Mouse (Mus musculus) limb, embryonic 14.5 days (tissue): ENCODE measurements around the gene Cox10. TPM values are rescaled to one million over a fixed set of nuclear protein-coding genes. Genes with fewer than 3 reads are reported as not detected.

Source experiments
- ATAC-seq: fragments of 200-750 bp; cut with Nextera tagmentation; 2 replicates; pipeline ENCODE4 v1.8.0; 2017; ENCODE audit warnings: low read depth, moderate number of reproducible peaks, moderate TSS enrichment; ENCODE audit not compliant: low FRiP score
- DNase-seq: peaks from one replicate; pipeline ENCODE4 v3.0.0-alpha.2; 2015; ENCODE audit warnings: low spot score
- H3K27ac ChIP-seq: fragments of 300-500 bp; sonication (generic); replicated peaks from 2 replicates; pipeline ENCODE4 v1.5.1; 2014; ENCODE audit warnings: low read depth, mild to moderate bottlenecking, low read length, moderate library complexity, mixed read lengths
- H3K27me3 ChIP-seq: fragments of 300-500 bp; sonication (generic); 2 replicates; pipeline ENCODE4 v1.6.1; 2014; ENCODE audit warnings: low read length, mixed read lengths; ENCODE audit not compliant: control insufficient read depth, insufficient read depth
- H3K36me3 ChIP-seq: fragments of 300-500 bp; sonication (generic); 2 replicates; pipeline ENCODE4 v1.6.1; 2014; ENCODE audit warnings: mild to moderate bottlenecking, low read length, moderate library complexity, mixed read lengths; ENCODE audit not compliant: control insufficient read depth, insufficient read depth
- H3K4me1 ChIP-seq: fragments of 300-500 bp; sonication (generic); 2 replicates; pipeline ENCODE4 v1.6.1; 2014; ENCODE audit warnings: antibody characterized with exemption, low read length, mixed read lengths; ENCODE audit not compliant: control insufficient read depth, insufficient read depth
- H3K4me2 ChIP-seq: fragments of 300-500 bp; sonication (generic); replicated peaks from 2 replicates; pipeline ENCODE4 v1.6.1; 2014; ENCODE audit warnings: low read depth, mild to moderate bottlenecking, low read length, moderate library complexity; ENCODE audit not compliant: severe bottlenecking
- H3K4me3 ChIP-seq: fragments of 300-500 bp; sonication (generic); replicated peaks from 2 replicates; pipeline ENCODE4 v1.5.1; 2014; ENCODE audit warnings: low read length
- H3K9ac ChIP-seq: fragments of 300-500 bp; sonication (generic); 2 replicates; pipeline ENCODE4 v1.6.1; 2014; ENCODE audit warnings: mild to moderate bottlenecking, low read depth, low read length, moderate library complexity; ENCODE audit not compliant: severe bottlenecking
- H3K9me3 ChIP-seq: fragments of 300-500 bp; sonication (generic); 2 replicates; pipeline ENCODE4 v1.6.1; 2016; ENCODE audit warnings: low read length; ENCODE audit not compliant: control insufficient read depth
- POLR2A ChIP-seq: fragments of 200-500 bp; IDR thresholded peaks from 2 replicates; pipeline ENCODE4 v1.8.0; 2012; ENCODE audit warnings: inconsistent platforms, mild to moderate bottlenecking, moderate library complexity, borderline replicate concordance; ENCODE audit not compliant: insufficient read depth, insufficient read length; ENCODE audit errors: extremely low read depth
- WGBS: fragments of 180-500 bp; shearing (Covaris S2); extraction: QIAGEN DNeasy Blood & Tissue Kit; methylation state at CpG from one replicate; pipeline ENCODE4 v1.1.7; 2014; 5-methylcytosine and 5-hydroxymethylcytosine counted together
- polyA plus RNA-seq, 2 experiments: library from polyadenylated mRNA; depleted of rRNA in 1 of 2; stranded (reverse) in 1 of 2; unstranded in 1 of 2; fragments of >200 nt; fragmentation: Nextera tagmentation in 1 of 2; extraction: Ambion mirVana in 1 of 2; gene quantifications; 2 replicates each; pipeline versions ENCODE4 v1.2.1 to v1.2.3; 2012 to 2014

Gene Cox10
- polyA plus RNA-seq, 2 experiments: 13.3 to 20.6 TPM

DNA sequence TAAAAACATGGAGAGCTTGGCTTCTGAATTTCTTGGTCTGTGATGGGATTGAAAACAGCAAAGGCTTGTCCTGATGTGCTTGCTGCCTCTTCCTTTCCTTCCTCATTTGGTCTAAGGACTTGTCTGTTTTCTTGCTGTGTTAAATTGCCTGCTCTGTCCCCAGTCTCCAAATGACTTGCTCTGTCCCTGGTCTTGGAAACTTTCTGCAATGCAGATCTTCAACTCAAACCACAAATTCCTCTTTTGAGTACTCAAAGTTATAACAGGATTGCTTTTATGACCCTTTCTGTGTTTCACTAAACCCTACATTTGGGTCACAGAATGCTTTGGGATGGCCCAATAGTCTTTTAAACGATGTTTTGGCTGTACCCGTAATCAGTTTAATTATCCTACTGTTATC, 36.6 kb upstream of the Cox10 start:
- Histone ChIP-seq H3K4me3 (no peak overlapping the region), H3K4me1 (no peaks in the 10 kb centered on the region), H3K27ac (no peak overlapping the region), H3K36me3 (no peaks in the 10 kb centered on the region), H3K4me2 (no peak overlapping the region), H3K9me3 (no peaks in the 10 kb centered on the region), H3K27me3 (no peaks in the 10 kb centered on the region), H3K9ac (no peak overlapping the region)
- DNase-seq (no peak), ATAC-seq (no peak)
- TF ChIP-seq POLR2A: no peak
- 65% methylated on average over 2 of the region's 2 CpGs for WGBS

DNA sequence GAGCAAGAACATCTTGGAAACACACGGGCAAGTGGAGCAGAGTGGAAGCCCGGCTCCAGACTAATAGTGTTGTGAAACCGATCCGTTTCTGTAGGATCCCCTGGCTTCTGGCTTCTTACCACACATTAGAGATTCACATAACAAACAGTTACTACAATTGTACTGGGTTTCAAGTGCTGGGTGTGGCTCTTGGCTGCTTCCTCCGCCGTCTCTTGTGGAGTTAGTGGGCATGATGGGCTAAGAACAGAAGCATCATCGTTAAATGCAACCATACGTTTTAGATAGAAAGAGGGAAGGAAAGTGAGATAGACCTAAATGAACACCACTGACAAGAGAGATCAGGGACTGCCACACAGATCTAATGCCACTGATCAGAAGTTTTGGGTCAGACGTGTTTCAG, 35.8 kb upstream of the Cox10 start:
- no peak overlapping the region for H3K27ac ChIP-seq
- no peaks in the 10 kb centered on the region for H3K9me3 ChIP-seq
- no peak overlapping the region for H3K4me3 ChIP-seq
- no peak overlapping the region for H3K9ac ChIP-seq
- H3K4me2 ChIP-seq: no peak overlapping the region
- H3K36me3 ChIP-seq: no peaks in the 10 kb centered on the region
- 67% methylated on average over 9 of the region's 9 CpGs for WGBS
- no peaks in the 10 kb centered on the region for H3K4me1 ChIP-seq
- TF ChIP-seq POLR2A: no peak
- H3K27me3 ChIP-seq: no peaks in the 10 kb centered on the region
- ATAC-seq: no peak
- no peak for DNase-seq

DNA sequence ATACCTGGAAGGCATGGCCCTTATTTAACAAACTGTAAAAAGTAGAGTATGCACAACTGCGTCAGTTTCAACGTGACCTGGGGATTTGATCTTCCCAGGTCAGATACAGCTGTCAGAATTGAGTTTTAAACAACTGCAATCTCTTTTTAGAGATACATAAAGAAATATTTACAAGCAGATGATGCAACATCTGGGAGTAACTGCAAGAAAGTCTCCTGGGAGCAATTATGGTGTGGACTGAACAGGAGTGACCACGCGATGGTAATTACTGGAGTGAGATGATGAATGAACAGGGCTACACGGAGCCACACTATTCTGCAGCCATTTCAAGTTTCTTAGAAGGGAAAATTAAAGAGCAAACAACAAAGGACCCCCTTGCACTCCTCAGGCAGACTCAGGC, 20.8 kb upstream of the Cox10 start:
- ATAC-seq: no peak
- Histone ChIP-seq H3K27me3 (no peaks in the 10 kb centered on the region), H3K36me3 (no peaks in the 10 kb centered on the region), H3K9me3 (no peaks in the 10 kb centered on the region), H3K4me3 (no peak overlapping the region), H3K4me2 (no peak overlapping the region), H3K9ac (no peak overlapping the region), H3K4me1 (no peaks in the 10 kb centered on the region), H3K27ac (no peak overlapping the region)
- WGBS: 66% methylated on average over 5 of the region's 5 CpGs
- TF ChIP-seq POLR2A: no peak
- no peak for DNase-seq

DNA sequence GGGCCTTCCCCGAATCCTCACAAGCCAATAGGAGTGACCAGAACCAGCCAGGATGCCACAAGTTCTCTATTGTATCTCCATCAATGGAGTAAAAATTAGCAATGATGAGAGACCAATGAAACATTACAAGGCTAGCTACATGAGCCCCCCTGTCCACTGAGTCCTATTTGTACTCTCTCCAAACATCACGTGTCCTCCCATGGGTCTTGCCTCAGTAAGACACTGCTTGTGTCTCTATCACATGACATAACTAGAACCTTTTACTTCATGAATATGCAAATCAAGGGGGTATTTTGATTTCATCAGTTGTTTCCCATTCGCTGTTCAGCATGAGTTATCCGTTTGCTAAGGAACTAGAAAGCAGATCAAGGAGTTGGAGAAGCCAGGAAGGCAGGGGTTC, 13.8 kb upstream of the Cox10 start:
- DNase-seq: no peak
- H3K27ac ChIP-seq: no peak overlapping the region
- H3K4me3 ChIP-seq: no peak overlapping the region
- H3K4me2 ChIP-seq: no peak overlapping the region
- no peak overlapping the region for H3K9ac ChIP-seq
- no peak for ATAC-seq
- no peaks in the 10 kb centered on the region for H3K27me3 ChIP-seq
- no peaks in the 10 kb centered on the region for H3K4me1 ChIP-seq
- H3K9me3 ChIP-seq: no peaks in the 10 kb centered on the region
- WGBS: 89% methylated on average over 4 of the region's 4 CpGs
- no peak for TF ChIP-seq POLR2A
- no peaks in the 10 kb centered on the region for H3K36me3 ChIP-seq

DNA sequence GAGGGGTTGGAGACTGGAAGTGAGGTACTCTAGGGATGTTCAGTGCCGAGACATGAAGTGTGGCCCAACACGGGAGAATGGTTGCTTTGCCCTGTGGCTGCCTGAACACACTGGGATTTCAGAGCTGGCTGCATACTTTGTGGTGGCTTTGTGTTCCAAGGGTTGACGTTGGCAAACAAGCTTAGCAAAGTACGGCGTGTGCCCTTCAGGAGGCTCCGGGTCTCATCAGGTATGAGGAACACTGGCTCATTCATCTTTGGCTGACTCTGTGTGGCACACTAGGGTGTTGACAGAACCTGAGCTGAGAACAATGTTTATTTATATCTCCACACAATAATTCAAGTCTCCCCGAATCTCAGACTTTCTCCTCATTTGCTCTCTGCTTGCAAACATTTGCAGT, 11.9 kb upstream of the Cox10 start:
- Histone ChIP-seq H3K9ac (no peak overlapping the region), H3K4me2 (no peak overlapping the region), H3K9me3 (no peaks in the 10 kb centered on the region), H3K36me3 (no peaks in the 10 kb centered on the region), H3K4me1 (no peaks in the 10 kb centered on the region), H3K27me3 (no peaks in the 10 kb centered on the region), H3K4me3 (no peak overlapping the region), H3K27ac (no peak overlapping the region)
- DNase-seq (no peak), ATAC-seq (no peak)
- 83% methylated on average over 7 of the region's 7 CpGs for WGBS
- TF ChIP-seq POLR2A: no peak

DNA sequence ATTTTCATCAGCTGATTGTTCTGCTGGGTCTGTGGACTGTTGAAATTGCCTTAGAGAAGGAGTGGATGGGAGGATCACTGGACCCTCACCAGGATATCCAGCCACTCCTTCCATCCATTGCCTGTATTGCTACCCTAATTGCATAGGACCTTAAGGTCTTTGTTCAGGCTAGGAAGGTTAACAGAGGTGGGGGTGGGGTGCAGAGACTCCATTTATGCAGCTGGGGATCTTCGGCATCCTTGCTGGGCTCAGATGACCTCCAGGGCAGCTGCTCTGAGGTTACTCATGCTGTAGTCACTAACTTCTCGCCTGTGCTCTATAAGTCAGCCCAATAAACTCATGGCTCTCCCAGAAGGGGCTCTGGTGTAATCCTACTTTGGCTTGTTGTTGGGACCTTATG, 10.4 kb upstream of the Cox10 start:
- no peaks in the 10 kb centered on the region for H3K4me1 ChIP-seq
- no peaks in the 10 kb centered on the region for H3K27me3 ChIP-seq
- no peak overlapping the region for H3K4me3 ChIP-seq
- H3K36me3 ChIP-seq: no peaks in the 10 kb centered on the region
- no peak for ATAC-seq
- TF ChIP-seq POLR2A: no peak
- DNase-seq: no peak
- 34% methylated on average over 2 of the region's 2 CpGs for WGBS
- no peak overlapping the region for H3K4me2 ChIP-seq
- H3K27ac ChIP-seq: no peak overlapping the region
- no peak overlapping the region for H3K9ac ChIP-seq
- H3K9me3 ChIP-seq: no peaks in the 10 kb centered on the region
